Mouse (Mus musculus) thymus, adult 2 months (tissue): ENCODE results near the gene Ruvbl2. TPM values are rescaled to one million over a fixed set of nuclear protein-coding genes. Genes with fewer than 3 reads are reported as not detected.
A peak's percentile ranks its signal among the peaks of the same experiment; 100 is the strongest.
"Not testable (repeated sequence)": the region's sequence is repeated elsewhere in the genome, so short reads cannot be mapped to it uniquely, and the experiment has no call there.

Experiments
- DNase-seq: peaks from one replicate; pipeline ENCODE4 v3.0.0; 2021
- H3K27ac ChIP-seq: fragments of 200-500 bp; 2 replicates; pipeline ENCODE4 v1.5.1; 2012; ENCODE audit warnings: low read length, control low read depth; ENCODE audit not compliant: control insufficient read depth, insufficient read depth
- H3K27me3 ChIP-seq: fragments of 200-500 bp; 2 replicates; pipeline ENCODE4 v1.6.1; 2012; ENCODE audit warnings: mild to moderate bottlenecking, low read length, moderate library complexity, mixed read lengths; ENCODE audit not compliant: control insufficient read depth, insufficient read depth
- H3K36me3 ChIP-seq: fragments of 200-500 bp; 2 replicates; pipeline ENCODE4 v1.6.1; 2012; ENCODE audit warnings: mild to moderate bottlenecking, low read length, moderate library complexity; ENCODE audit not compliant: control insufficient read depth, insufficient read depth
- H3K4me1 ChIP-seq: fragments of 200-500 bp; replicated peaks from 2 replicates; pipeline ENCODE4 v1.6.1; 2012; ENCODE audit warnings: low read length; ENCODE audit not compliant: control insufficient read depth, insufficient read depth
- H3K4me3 ChIP-seq: fragments of 200-500 bp; 2 replicates; pipeline ENCODE4 v1.5.1; 2012; ENCODE audit warnings: mild to moderate bottlenecking, low read length, control low read depth, moderate library complexity; ENCODE audit not compliant: control insufficient read depth, insufficient read depth
- CTCF ChIP-seq: fragments of 200-500 bp; IDR thresholded peaks from 2 replicates; pipeline ENCODE4 v1.5.1; 2012; ENCODE audit warnings: mild to moderate bottlenecking, control low read depth, low read length, moderate library complexity, borderline replicate concordance; ENCODE audit not compliant: control insufficient read depth, poor library complexity, insufficient read depth; ENCODE audit errors: extremely low read depth
- POLR2A ChIP-seq: fragments of 200-500 bp; IDR thresholded peaks from 2 replicates; pipeline ENCODE4 v1.6.1; 2012; ENCODE audit warnings: mild to moderate bottlenecking, low read length, control low read depth, moderate library complexity; ENCODE audit not compliant: control insufficient read depth, poor library complexity, insufficient read depth; ENCODE audit errors: extremely low read depth
- WGBS: fragments of 180-500 bp; shearing (Covaris S2); methylation state at CpG from one replicate; pipeline ENCODE4 v1.1.7; 2018; 5-methylcytosine and 5-hydroxymethylcytosine counted together
- polyA plus RNA-seq: library from polyadenylated mRNA; depleted of rRNA; stranded (reverse); fragments of >200 nt; gene quantifications from 2 replicates; pipeline ENCODE4 v1.2.3, GENCODE M21; 2012

Gene Ruvbl2
- polyA plus RNA-seq, 1 experiment = 124 TPM

GRCm38 (mm10) chr7:45466283-45467089 is 28.6 kb upstream of the Ruvbl2 start, which contains the start of gene Bax:
TSS of gene Bax (minus strand) at chr7:45466898.
- Histone ChIP-seq H3K27ac (no peak within 1 kb of the TSS), H3K36me3 (no peaks in the 10 kb centered on the region), H3K27me3 (no peaks in the 10 kb centered on the region), H3K4me1 (peaks cover 12% of the 10 kb centered on the region), H3K4me3 (peak within 1 kb of the TSS; percentile 62)
- WGBS = under 1% methylated on average over 58 of the region's 58 CpGs
- TF ChIP-seq POLR2A = no peak
- TF ChIP-seq CTCF = peak; percentile 52; the same call in 1 of the 2 replicates
- DNase-seq = peak; percentile 88

GRCm38 (mm10) chr7:45465549-45465948 is 27.7 kb upstream of the Ruvbl2 start:
- TF ChIP-seq POLR2A = no peak
- Histone ChIP-seq H3K36me3 (no peaks in the 10 kb centered on the region), H3K4me1 (peaks cover 17% of the 10 kb centered on the region), H3K4me3 (no peak overlapping the region), H3K27ac (no peak overlapping the region), H3K27me3 (no peaks in the 10 kb centered on the region)
- WGBS = 79% methylated on average over 9 of the region's 9 CpGs
- peak; percentile 40 for DNase-seq

- H3K4me3 ChIP-seq = no peak overlapping the region
- 98% methylated on average over 12 of the region's 12 CpGs for WGBS
These were observed 27.2 kb upstream of the Ruvbl2 start for GRCm38 (mm10) chr7:45465112-45465511.

GRCm38 (mm10) chr7:45463987-45464778 is 26.3 kb upstream of the Ruvbl2 start:
- no peak for DNase-seq
- WGBS = 95% methylated on average over 7 of the region's 7 CpGs
- Histone ChIP-seq H3K36me3 (no peaks in the 10 kb centered on the region), H3K27ac (no peak overlapping the region), H3K4me3 (no peak overlapping the region), H3K27me3 (no peaks in the 10 kb centered on the region), H3K4me1 (peaks cover 21% of the 10 kb centered on the region)
- TF ChIP-seq POLR2A = no peak
- no peak for TF ChIP-seq CTCF

More at GRCm38 (mm10) chr7:45465112-45465511, 27.2 kb upstream of the Ruvbl2 start:
- Histone ChIP-seq H3K27me3 (no peaks in the 10 kb centered on the region), H3K4me1 (peaks cover 21% of the 10 kb centered on the region), H3K27ac (no peak overlapping the region), H3K36me3 (no peaks in the 10 kb centered on the region)
- DNase-seq = no peak
- TF ChIP-seq CTCF (no peak), POLR2A (no peak)

- H3K36me3 ChIP-seq, H3K27me3 ChIP-seq, DNase-seq, H3K27ac ChIP-seq, H3K4me3 ChIP-seq: not testable (repeated sequence)
- WGBS = 82% methylated on average over 4 of the region's 4 CpGs
- H3K4me1 ChIP-seq = peaks cover 27% of the 10 kb centered on the region
These were observed 25.0 kb upstream of the Ruvbl2 start for GRCm38 (mm10) chr7:45462868-45463267.

- no peak for TF ChIP-seq CTCF
- no peak for TF ChIP-seq POLR2A
- no peak for DNase-seq
- no peaks in the 10 kb centered on the region for H3K27me3 ChIP-seq
- H3K4me3 ChIP-seq = no peak overlapping the region
- peaks cover 30% of the 10 kb centered on the region for H3K4me1 ChIP-seq
- H3K27ac ChIP-seq = no peak overlapping the region
- peaks cover 11% of the 10 kb centered on the region for H3K36me3 ChIP-seq
- WGBS = 97% methylated on average over 4 of the region's 4 CpGs
These were observed 24.4 kb upstream of the Ruvbl2 start for GRCm38 (mm10) chr7:45462325-45462724.

GRCm38 (mm10) chr7:45461781-45462180 is 23.9 kb upstream of the Ruvbl2 start:
- no peak overlapping the region for H3K27ac ChIP-seq
- peaks cover 11% of the 10 kb centered on the region for H3K36me3 ChIP-seq
- peaks cover 30% of the 10 kb centered on the region for H3K4me1 ChIP-seq

More at GRCm38 (mm10) chr7:45461781-45462180, 23.9 kb upstream of the Ruvbl2 start:
- no peaks in the 10 kb centered on the region for H3K27me3 ChIP-seq
- DNase-seq = no peak
- no peak overlapping the region for H3K4me3 ChIP-seq
- WGBS = 95% methylated on average over 4 of the region's 4 CpGs
- TF ChIP-seq POLR2A (no peak), CTCF (no peak)
